Mouse (Mus musculus) NIH3T3 (cell line): ENCODE results near the gene Dact3.

Source experiments
- DNase-seq: peaks from one replicate; pipeline ENCODE4 v3.0.0-alpha.2; 2012; ENCODE audit warnings: low read depth

Dact3 gene

DNA sequence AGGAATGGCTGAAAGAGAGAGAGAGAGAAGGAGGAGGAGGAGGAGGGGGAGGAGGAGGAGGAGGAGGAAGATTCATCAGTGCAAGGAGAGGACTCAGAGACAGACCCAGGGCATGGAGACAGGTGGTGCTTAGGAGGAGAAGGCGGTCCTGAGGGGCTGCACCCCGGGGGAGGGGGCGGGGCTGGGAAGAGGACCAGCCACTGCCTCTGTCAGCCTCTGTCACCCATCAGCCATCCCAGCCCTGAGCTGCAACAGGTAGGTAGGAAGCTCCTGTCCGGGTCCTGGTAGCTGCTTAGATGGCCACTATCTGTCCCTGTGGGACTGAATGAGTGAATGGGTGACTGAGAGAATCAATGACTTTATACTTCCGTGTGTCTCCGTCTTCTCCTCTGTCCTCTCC is 18.5 kb downstream of the Dact3 start:
- DNase-seq = no peak

DNA sequence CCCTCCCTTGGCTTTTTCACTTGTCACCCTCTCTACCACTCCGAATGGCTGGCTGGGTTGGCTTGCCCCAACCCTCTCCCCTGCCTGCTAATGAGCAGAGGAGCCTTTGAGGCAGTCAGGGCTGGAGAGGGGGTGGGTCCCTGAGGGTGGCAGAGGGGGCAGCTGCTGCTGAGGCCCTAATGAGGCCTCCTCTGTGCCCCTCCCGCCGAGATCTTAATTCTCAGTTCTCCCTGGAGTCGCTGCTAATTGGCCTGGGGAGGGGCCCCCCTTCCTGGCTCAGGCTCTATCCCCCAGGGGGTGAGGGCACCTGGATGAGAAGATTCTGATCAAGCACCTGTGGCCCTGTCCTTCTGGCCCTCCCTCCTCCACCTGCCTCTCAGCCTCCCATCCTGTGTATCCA is 19.2 kb downstream of the Dact3 start:
- no peak for DNase-seq

- peak; percentile 71 for DNase-seq
Observed at GRCm38 (mm10) chr7:16895000-16895399, 19.9 kb downstream of the Dact3 start.

DNA sequence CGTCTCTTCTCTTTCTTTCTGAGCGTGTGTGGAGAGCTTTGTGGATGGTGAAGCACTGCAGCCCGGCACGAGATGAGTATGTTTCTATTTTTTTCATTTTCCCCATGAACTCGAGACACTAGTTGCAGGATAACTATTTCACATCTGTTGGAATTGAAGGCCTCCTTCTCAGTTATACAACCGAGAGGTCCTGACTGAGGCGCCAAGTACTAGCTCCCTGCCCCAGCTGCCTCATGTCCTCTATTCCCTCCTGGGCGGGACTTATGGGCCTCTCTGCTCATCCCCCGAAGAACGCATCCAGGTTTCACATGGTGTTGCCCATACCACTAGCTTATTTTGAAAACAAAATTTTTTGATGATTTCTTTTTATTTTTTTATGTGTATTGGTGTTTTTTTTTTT is 20.4 kb downstream of the Dact3 start:
- no peak for DNase-seq

DNA sequence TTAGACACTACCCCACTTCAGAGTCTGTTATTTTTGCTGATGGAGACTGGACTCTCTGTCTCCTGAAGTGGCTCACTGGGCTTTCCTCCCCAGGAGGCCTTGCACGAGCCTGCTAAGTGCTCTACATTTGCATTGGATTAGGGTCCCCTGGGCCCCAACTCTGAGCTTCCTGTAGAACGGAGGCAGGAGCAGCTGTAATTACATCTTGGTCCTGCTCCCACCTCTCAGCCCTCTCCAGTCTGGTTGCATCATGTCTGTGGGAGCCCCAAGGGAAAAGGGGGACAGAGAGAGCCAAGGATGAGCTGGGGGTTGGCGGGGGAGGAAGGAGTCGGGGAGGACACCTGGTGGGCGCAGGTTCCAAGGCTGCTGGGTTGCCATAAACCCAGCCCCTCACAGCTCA is 25.4 kb downstream of the Dact3 start:
- no peak for DNase-seq

- DNase-seq = no peak
Observed at GRCm38 (mm10) chr7:16903439-16903955, 28.4 kb downstream of the Dact3 start.

DNA sequence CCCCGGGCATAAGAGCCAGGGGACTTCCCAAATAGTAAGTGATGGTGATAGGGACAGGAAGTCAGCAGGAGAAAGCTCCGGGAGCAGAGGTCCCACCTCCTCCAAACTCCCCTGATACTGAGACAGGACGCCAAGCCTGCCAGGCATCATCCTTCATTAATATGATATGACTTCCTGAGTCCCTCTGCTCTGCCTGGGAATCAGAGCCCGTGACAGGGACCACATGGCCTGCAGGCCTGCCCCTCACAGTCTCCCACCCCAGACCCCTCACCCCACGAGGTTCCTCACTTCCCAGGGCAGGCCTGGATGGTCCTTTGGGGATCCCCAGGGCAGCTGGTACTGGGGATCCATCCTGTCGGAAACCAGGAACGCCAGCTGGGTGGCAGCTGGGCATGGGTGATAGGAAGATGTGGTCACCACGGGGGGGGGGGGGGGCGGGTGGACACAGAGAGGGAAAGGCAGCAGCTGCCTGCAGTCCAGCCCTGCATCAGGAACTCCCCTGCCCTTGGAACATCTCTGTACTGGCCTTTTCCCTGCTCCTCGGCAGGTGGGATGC is 29.1 kb downstream of the Dact3 start:
- DNase-seq = no peak

DNA sequence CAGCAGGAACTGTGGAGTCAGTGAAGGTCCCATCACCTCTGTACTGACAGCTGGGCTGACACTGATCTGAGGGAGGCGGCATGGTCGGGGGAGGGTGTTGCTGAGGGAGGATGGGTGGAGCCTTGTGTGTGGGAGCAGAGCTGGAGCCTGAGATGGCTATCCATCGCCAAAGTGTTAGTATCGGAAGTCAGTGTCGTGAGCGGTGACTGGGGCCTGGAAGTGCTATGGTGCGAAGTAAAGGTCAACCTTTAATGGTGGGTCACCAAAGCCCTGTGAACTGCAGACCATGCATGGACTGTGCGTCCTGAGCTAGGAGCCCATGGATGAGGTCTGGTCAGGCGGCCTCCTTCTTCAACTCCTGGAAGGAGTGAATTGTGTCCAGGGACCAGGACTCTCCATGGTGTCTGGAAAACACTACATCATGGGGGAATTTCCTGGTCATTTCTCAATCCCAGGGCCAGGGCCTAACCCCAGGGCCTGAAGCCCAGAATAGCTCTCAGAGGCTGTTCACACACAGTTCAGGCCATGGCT is 30.4 kb downstream of the Dact3 start:
- peak; percentile 71 for DNase-seq

- peak; percentile 88 for DNase-seq
Observed at GRCm38 (mm10) chr7:16906281-16906680, 31.2 kb downstream of the Dact3 start, which contains the start of gene Ptgir. Gene Ptgir (plus strand): TSS chr7:16906490.

DNA sequence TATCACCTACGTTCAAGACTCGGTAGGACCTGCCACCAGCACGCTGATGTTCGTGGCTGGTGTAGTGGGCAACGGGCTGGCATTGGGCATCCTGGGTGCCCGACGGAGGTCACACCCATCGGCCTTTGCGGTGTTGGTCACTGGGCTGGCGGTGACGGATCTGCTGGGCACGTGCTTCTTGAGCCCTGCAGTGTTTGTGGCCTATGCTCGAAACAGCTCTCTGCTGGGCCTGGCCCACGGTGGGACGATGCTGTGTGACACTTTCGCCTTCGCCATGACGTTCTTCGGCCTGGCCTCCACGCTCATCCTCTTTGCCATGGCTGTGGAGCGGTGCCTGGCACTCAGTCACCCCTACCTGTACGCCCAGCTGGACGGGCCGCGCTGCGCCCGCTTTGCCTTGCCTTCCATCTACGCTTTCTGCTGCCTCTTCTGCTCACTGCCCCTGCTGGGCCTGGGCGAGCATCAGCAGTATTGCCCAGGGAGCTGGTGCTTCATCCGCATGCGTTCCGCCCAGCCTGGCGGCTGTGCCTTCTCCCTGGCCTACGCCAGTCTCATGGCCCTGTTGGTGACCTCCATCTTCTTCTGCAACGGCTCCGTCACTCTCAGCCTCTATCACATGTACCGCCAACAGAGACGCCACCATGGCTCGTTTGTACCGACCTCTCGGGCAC is 31.9 kb downstream of the Dact3 start:
- no peak for DNase-seq

DNA sequence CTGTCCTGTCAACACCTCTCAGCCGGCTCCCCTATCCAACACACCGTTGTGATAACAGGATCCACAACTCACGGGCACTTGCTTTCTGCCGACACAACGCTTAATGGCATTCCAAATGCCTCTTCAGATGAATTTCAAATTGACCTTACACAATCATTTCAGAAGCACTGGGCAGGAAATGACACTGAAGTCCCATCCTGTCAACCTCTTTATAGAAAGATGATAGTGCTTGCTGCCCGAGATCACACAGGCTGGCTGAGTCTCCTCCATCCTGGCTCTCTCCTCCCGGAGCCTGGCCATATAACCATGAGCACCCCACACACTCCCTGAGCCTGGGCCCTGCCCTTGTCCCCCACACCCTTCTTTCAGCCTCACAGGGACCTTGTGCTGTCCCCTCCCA is 32.7 kb downstream of the Dact3 start:
- no peak for DNase-seq

DNA sequence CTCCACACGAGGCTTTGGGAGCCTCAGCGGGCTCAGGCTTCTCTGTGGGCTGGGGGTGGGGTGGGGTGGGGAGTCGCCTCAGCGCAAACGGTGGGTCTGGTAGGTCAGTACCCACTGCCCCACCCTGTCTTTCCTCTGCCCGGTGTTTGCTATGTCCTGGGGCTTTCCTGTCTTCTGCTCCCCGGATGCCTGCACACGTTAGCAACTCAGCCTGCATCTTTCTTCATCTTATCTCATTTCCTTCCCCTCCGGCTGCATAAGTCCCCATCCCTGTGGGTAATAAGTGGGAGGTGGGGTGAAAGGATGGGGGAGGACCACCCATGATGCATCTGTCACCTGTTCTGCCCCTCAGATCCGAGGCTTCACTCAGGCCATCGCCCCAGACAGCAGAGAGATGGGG is 33.2 kb downstream of the Dact3 start:
- no peak for DNase-seq

- no peak for DNase-seq
Observed at GRCm38 (mm10) chr7:16908859-16909258, 33.7 kb downstream of the Dact3 start.

GRCm38 (mm10) chr7:16909909-16910308 is 34.8 kb downstream of the Dact3 start:
- DNase-seq = peak; percentile 68

DNA sequence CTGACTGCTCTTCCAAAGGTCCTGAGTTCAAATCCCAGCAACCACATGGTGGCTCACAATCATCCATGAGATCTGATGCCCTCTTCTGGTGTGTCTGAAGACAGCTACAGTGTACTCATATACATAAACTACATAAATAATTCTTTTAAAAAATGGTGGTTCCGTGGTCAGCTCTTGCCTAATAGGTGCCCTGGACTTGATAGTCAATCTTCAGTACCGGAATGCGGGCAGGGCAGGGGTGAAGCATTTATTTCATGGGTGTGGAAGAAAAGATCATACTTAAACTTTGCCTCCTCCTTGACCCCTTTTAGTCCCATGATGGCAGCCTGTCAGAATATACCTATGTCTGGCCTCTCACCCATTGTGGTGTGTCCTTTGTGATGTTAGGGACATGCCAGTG is 36.8 kb downstream of the Dact3 start:
- DNase-seq = peak; percentile 56

GRCm38 (mm10) chr7:16912360-16912759 is 37.2 kb downstream of the Dact3 start:
- DNase-seq = peak; percentile 91

DNA sequence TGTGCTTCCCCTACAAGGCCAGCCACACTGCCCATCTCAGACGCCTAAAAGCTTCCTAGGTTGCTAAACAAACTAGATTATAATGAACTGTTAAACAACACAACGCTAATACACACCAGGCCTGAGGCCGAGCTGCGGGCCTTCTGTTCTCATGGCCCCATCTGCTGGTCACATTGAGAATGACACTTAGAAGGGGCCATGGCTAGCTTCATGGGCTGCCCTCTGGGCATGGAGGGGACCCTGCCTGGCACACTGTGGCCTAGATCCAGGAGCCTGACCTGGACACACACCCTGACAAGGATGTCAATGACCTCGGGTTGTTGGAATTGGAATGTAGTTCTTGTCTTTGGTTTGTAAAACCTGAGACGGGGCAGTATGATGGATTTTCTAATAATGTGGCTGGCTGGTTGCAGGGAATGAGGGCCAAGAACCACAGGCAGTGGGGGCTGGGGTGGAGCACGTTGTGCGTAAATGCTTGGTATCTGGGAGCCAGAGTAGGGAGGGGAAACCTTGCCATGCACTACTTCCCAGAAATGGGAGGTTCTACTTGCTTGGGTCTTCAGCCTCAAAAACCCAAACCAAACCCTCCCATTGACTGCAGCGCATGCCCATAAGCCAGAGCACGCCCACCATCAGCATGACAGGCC is 38.8 kb downstream of the Dact3 start:
- peak; percentile 90 for DNase-seq

DNA sequence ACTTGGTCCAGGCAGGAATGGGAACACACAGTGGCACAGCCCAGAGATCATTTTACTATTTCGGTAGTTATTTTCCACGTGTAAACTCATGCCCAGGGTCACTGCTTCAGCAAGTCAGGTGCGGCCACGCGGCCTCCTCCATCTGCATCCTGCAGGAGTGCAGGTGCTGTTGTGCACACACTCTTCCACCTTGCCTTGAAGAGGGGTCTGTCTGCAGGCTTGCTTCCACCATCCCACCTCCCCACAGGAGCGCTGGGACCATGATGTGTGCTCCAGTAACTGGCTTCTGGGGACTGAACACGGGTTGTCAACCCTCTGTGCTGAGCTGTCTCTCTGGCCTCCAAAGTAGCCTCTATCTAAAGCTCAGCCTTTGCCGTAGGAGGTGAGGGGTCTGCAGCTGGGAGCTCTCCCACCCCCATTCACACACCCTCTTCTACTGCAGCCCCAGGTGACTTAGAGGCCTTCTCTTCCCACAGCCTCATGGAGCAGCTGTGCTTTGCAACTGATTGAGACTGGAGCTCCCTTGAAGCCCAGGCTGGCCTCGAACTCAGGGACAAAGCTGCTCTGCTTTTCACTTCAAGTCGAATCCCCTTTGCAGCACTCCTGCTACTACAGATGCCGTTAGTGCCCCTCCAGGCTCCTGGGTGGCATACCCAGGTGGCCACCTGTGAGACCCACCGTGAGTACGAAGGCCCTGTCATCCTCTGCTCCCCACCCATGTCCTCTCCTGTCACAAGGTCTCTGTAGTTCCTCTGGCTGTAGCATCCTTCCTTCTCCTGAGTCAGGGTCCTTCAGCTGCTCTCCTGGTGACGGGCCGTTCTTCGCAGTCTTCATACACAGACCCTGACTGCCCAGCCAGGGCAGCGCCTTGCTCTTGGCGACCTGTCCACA is 39.6 kb downstream of the Dact3 start:
- no peak for DNase-seq

DNA sequence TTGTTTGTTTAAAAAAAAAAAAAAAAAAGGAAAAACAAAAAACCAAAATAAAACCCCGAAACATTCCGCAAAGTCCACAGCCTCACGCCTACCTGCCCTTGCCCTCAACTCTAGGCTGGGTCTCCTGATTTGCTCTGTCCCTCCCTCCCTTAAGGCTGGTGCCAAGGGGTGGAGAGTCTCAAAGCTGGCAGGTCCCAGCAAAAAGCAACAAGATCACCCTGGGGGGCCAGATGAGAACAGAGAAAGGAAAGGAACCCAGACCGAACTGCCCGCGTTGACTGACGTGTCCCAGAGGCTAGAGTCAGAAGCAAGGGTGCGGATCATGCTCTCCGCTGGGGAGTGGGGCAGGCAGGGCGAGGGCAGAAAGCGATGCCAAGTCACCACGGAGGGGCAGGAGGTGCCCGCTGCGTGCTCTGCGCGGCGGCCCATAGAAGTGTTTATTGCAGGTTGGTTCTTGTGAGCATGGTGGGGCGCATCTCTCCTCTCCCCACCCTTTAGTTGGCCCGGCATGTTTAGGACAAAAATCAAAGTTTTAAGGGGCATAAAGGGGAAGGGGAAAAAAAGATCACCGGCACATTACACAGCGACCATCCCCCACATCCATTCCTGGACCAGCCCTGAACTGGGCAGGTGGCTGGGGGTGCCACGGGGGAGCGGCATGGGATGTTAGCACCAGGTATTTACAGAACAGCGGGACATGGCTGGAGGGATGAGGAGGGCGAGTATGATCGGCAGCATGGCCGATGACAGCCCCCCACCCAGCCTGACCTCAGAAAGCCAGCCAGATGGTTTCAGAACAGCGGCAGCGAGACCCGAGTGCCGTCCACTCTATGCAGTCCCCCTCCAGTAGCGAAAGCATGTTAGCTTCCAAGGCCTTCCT is 40.6 kb downstream of the Dact3 start:
- no peak for DNase-seq

DNA sequence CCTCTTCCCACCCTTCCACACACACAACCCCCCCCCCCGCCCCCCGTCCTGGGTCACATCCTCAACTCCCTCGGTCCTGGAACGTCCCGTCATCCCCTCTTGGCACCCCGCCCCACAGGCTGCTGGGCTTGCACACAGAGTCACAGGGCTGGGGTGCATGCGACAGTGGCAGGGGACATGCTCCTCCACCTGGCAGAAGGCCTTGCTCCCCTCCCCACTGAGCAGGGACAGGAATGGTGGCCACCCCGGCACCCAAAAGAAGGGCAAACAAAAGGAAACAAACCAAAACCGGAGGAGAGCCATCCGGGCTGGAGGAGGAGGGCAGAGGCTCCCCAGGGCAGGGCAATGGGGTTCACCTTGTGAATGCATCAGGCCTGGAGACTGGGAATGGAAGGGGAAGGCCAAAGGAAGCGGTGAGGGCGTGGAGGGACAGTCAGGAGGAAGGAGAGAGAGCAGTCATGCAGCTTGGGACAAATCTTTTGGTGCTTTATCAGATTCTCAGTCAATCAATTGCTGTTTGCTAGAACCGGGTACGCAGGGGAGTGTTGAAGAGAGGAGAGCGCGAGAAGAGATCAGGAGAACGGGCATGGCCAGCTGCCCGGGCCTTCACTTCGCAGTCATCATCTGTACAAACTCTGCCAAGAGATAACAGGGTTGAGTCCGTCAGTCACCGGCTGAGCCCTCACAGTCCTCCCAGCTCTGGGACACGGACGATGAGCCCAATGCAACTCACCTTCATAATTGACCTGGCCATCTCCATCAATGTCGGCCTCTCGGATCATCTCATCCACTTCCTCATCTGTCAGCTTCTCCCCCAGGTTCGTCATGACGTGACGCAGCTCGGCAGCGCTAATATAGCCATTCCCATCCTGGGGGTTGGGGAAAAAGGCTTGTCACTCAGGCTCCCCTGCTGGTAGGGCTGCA is 41.5 kb downstream of the Dact3 start:
- DNase-seq = no peak
